Mouse (Mus musculus): Measurements from ENCODE around the gene Gm13285.
"Not testable (repeated sequence)": the region's sequence is repeated elsewhere in the genome, so short reads cannot be mapped to it uniquely, and the experiment has no call there.

The Gm13285 gene

DNA sequence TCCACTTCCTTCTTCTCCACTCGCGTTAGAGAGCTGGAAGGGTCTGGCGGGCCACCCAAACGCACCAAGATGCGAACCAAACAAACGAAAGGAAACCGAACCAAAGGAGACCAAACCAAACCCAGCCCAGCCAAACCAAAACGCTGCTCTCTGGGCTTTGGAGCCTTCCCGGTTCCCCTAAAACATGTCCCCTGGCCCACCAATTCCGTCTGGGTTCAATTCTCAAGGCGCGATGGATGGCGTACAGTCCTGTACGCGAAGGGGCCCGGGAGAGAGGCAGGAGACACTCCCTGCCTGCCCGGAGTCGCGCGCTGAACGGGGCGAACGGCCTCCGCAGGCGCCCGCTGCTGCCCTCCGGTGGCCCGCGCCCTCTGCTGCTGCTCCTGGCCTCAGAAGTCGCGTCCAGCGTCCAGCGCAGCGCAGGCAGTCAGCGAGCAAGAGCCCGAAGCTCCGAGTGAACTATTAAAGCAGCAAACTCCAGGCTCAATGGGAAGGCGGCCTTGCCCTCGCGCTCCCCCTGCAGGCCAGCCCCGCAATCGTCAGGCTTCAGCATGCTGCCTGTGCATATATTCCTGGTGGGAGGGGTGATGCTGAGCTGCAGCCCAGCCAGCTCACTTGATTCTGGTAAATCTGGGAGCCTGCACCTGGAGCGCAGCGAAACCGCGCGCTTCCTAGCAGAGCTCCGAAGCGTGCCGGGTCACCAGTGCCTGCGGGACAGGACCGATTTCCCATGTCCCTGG, 5.4 kb upstream of the Gm13285 start, which contains the start of gene Gm13275:
Gene Gm13275, plus strand, starts transcription at position 552 of the 740 bp plus-strand sequence.
- not testable (repeated sequence) for DNase-seq (ENCODE audit: low read depth, low spot score)

GRCm38 (mm10) chr4:88797097-88797496, 2.4 kb upstream of the Gm13285 start, which contains the start of gene Gm13279:
Gene Gm13279 (plus strand): TSS chr4:88797397.
- DNase-seq (ENCODE audit: low read depth, low spot score) = not testable (repeated sequence)

GRCm38 (mm10) chr4:88802954-88803353, 3.5 kb downstream of the Gm13285 start, which contains the start of gene Gm13287:
Gene Gm13287 (plus strand): TSS chr4:88803254.
- DNase-seq (ENCODE audit: low read depth, low spot score) = not testable (repeated sequence)

DNA sequence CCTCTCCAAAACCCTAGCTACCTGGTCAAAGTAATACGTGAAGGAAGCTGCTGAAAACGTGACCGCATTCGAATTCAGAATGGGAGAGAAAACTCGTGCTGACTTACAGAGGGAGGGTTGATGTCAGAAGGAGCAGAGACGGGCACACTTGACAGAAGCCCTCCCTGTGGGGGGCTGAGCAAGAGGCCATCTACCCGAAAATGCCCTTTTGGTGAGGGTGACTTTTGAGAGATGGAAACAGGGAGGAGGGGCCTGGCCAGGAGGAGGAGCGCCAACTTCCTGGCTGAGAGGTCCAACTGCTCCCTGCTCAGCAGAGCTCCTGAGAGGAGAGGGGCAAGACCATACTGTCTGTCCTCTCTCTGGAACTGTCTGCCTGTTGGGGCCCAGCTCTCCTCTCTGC, 5.8 kb downstream of the Gm13285 start, which contains the start of gene Gm13288:
Gene Gm13288, plus strand, starts transcription at position 301 of the 400 bp plus-strand sequence.
- DNase-seq (ENCODE audit: low read depth, low spot score) = not testable (repeated sequence)

DNA sequence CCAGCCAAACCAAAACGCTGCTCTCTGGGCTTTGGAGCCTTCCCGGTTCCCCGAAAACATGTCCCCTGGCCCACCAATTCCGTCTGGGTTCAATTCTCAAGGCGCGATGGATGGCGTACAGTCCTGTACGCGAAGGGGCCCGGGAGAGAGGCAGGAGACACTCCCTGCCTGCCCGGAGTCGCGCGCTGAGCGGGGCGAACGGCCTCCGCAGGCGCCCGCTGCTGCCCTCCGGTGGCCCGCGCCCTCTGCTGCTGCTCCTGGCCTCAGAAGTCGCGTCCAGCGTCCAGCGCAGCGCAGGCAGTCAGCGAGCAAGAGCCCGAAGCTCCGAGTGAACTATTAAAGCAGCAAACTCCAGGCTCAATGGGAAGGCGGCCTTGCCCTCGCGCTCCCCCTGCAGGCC, 6.3 kb downstream of the Gm13285 start:
- not testable (repeated sequence) for DNase-seq (ENCODE audit: low read depth, low spot score)

- DNase-seq (ENCODE audit: low read depth, low spot score) = no peak
Measured at GRCm38 (mm10) chr4:88815928-88816327, 16.5 kb downstream of the Gm13285 start, which contains the start of gene Ifna7. Gene Ifna7 (plus strand): TSS chr4:88816228.

DNA sequence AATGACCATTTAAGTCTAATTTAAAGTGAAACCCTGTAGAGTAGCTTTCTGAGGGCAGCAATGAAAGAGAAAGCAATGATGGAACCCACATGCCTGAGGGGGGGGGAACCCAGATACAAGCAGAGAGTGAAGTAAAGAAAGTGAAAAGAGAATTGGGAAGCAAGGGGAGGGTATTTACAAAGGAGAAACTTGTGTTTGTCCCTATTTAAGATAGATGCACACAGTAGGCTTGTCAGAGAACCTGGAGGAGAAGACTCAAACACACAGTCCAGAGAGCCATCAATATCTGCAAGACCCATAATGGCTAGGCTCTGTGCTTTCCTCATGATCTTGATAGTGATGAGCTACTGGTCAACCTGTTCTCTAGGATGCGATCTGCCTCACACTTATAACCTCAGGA, 20.2 kb downstream of the Gm13285 start, which contains the start of gene Ifna11:
Gene Ifna11, plus strand, starts transcription at position 301 of the 400 bp plus-strand sequence.
- no peak for DNase-seq (ENCODE audit: low read depth, low spot score)

- DNase-seq (ENCODE audit: low read depth, low spot score) = no peak
Measured at GRCm38 (mm10) chr4:88822995-88823394, 23.5 kb downstream of the Gm13285 start.

GRCm38 (mm10) chr4:88827116-88827515, 27.7 kb downstream of the Gm13285 start, which contains the start of gene Ifna6:
Gene Ifna6 (plus strand): TSS chr4:88827416.
- not testable (repeated sequence) for DNase-seq (ENCODE audit: low read depth, low spot score)

DNA sequence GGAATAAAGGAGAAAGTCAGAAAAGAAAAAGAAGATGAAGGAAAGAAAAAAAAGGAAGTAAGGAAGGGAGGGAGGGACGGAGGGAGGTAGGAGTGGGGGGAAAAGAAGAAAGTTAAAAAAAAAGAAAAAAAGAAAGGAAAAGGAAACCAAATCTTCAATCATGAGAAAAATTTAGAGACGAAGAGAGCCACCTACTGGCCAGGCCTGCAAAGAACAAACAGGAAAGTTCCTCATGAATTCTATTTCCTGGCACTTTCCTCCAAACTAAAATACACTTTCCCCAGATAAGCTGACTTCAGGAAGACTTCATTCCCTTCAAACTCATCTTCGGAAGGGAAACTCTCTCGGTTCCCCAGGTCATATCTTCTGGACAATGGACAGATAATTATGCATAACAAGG, 31.1 kb downstream of the Gm13285 start:
- DNase-seq (ENCODE audit: low read depth, low spot score) = no peak

DNA sequence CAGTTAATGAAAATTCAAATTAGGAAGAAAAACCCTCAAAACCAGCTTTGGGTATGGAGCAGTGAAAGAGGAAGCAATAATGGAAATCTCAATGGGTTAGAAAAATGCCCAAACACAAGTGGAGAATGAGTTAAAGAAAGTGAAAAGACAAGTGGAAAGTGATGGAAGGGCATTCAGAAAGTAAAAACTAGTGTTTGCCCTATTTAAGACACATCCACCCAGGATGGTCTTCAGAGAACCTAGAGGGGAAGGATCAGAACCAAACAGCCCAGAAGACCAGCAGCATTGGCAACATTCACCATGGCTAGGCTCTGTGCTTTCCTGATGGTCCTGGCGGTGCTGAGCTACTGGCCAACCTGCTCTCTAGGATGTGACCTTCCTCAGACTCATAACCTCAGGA, 35.8 kb downstream of the Gm13285 start, which contains the start of gene Ifna5:
Gene Ifna5, plus strand, starts transcription at position 301 of the 400 bp plus-strand sequence.
- DNase-seq (ENCODE audit: low read depth, low spot score) = not testable (repeated sequence)

DNA sequence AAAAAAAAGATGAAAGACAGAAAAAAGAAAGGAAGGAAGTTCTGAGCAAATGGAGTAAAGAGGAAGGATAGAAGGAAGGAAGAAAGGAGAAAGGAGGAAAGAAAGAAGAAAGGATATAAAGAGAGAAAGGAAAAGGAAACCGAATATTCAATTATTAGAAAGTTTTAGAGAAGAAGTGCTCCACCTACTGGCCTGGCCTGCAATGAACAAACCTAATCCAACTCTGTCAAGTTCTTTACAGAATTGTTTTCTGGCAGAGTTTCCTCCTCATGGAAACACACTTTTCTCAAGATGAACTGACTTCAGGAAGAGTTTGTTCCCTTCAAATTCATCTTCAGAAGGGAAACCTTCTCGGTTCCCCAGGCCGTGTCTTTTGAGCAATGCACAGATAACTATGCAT, 39.4 kb downstream of the Gm13285 start:
- DNase-seq (ENCODE audit: low read depth, low spot score) = no peak

DNA sequence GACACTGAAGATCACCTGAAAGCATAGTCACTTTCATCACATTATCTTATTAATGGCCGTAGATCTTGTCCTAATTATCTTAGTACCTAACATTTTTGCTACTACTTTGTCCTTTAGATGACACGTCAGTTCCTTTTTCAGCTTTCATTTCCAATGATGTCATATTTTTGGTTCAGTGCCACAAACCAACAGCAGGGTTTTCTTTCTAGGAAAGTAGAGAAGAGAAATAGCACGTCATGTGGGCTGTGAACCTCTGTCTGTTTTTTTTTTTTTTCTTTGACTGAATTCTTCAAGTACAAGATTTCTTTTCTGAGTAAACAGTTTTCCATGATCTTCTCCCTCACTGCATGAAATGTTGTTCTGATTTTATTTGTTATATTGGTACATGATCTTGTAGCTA, 40.6 kb downstream of the Gm13285 start:
- DNase-seq (ENCODE audit: low read depth, low spot score) = no peak

GRCm38 (mm10) chr4:88841438-88841911, 42.0 kb downstream of the Gm13285 start, which contains the start of gene Ifna4:
Gene Ifna4 (plus strand): TSS chr4:88841861.
- DNase-seq (ENCODE audit: low read depth, low spot score) = no peak

DNA sequence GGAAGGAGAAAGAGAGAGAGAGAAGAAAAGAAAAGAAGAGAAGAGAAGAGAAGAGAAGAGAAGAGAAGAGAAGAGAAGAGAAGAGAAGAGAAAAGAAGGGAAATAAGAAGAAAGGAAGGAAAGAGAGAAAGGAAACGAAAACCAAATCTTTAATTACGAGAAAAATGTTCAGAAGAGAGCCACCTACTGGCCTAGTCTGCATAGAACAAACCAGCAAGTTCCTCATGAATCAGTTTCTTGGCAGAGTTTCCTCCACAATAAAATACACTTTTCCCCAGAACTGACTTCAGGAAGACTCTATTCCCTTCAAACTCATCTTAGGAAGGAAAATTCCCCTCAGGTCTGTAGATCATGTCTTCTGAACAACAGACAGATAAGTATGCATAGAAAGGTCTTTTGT, 45.9 kb downstream of the Gm13285 start:
- DNase-seq (ENCODE audit: low read depth, low spot score) = no peak

DNA sequence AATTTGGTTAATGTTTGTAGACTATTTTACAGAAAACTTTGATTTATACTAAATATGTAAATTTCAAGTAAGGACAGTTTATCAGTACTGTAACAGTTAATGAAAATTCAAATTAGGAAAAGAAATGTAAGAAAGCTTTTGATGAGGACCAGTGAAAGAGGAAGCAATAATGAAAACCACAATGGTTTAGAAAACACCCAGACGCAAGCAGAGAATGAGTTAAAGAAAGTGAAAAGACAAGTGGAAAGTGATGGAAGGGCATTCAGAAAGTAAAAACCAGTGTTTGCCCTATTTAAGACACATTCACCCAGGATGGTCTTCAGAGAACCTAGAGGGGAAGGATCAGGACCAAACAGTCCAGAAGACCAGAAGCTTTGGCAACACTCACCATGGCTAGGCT, 50.2 kb downstream of the Gm13285 start, which contains the start of gene Ifna1:
Gene Ifna1, plus strand, starts transcription at position 390 of the 400 bp plus-strand sequence.
- no peak for DNase-seq (ENCODE audit: low read depth, low spot score)

Measured in forelimb bud, embryonic 11.5 days (tissue).